Comparison of ENCODE assay signal across 13 mouse cellular contexts in the genomic region with DNA sequence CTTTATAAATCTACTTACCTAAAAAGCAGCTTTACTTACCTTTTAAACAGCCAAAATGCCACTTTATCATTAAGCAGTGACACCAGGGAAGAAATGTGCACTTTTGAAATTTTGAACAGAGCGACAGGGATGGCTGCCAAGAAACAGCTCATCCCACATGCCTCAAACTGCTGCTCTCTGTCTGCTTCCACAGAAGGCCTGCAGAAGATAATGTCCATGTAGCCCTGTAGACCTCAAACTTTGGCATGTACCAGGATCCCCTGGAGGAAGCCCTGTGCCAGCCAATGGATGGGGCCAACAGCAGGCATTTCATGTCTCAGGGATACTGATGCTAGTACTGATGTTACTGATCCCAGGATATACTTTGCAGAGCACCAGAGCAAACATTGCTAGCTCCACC.
DNase-seq lines count a peak whose midpoint lies in the region; ATAC-seq and TF ChIP-seq lines count a peak whose summit lies in the region.
"Had no signal": no experiment of that assay in that cellular context is flagged by ENCODE, and none has a peak within 500 bp of the region (broad histone marks: within the 10 kb centered on the region; RNA-seq: fewer than 3 reads in every experiment).

No protein-coding gene starts in this region.

- peak; percentile 1 for DNase-seq in adrenal gland, postnatal 10 days
- no peak for DNase-seq in adrenal gland, postnatal 25 days
- peak; percentile 0 for DNase-seq in midbrain, postnatal 0 days (ENCODE audit: low spot score)
- no peak for DNase-seq in midbrain, embryonic 10.5 days (ENCODE audit: low spot score)
- DNase-seq in layer of hippocampus, adult 2 months (ENCODE audit: low spot score in 2 of 2) = peak; percentile 16 to 21
- DNase-seq in kidney, postnatal 10 days = no peak
- DNase-seq: kidney, adult 18-20 months; liver, postnatal 0 days had no signal

- no peak overlapping the region for H3K9ac ChIP-seq in midbrain, postnatal 0 days (replicated peaks; ENCODE audit: low read length, poor library complexity, severe bottlenecking)
- H3K9ac ChIP-seq: liver, postnatal 0 days had no signal

- no peaks in the 10 kb centered on the region for H3K9me3 ChIP-seq in midbrain, postnatal 0 days (ENCODE audit: low read length)
- no peaks in the 10 kb centered on the region for H3K9me3 ChIP-seq in midbrain, embryonic 10.5 days (replicated peaks)

- no peak overlapping the region for H3K4me2 ChIP-seq in midbrain, postnatal 0 days (ENCODE audit: low read depth, low read length, poor library complexity, severe bottlenecking)

- H3K4me1 ChIP-seq in midbrain, postnatal 0 days (ENCODE audit: insufficient read depth, low read length) = no peaks in the 10 kb centered on the region
- H3K4me1 ChIP-seq in midbrain, embryonic 10.5 days = no peaks in the 10 kb centered on the region

- H3K27me3 ChIP-seq in midbrain, postnatal 0 days (ENCODE audit: insufficient read depth, low read length) = no peaks in the 10 kb centered on the region
- no peaks in the 10 kb centered on the region for H3K27me3 ChIP-seq in midbrain, embryonic 10.5 days (ENCODE audit: low read depth, poor library complexity, severe bottlenecking)

- TF ChIP-seq CTCF in midbrain, postnatal 0 days (IDR thresholded peaks at IDR 0.05) = no peak
- no peak for TF ChIP-seq CTCF in layer of hippocampus, adult 2 months (conservative IDR thresholded peaks at IDR 0.05)

- WGBS in midbrain, postnatal 0 days = 81% methylated on average over 1 of the region's 1 CpGs
- WGBS in midbrain, embryonic 10.5 days = 89% methylated on average over 1 of the region's 1 CpGs

- H3K4me3 ChIP-seq in midbrain, postnatal 0 days (ENCODE audit: low read depth, low read length) = no peak overlapping the region
- no peak overlapping the region for H3K4me3 ChIP-seq in midbrain, embryonic 10.5 days
- H3K4me3 ChIP-seq in layer of hippocampus, adult 2 months = no peak overlapping the region

- ATAC-seq in midbrain, postnatal 0 days (ENCODE audit: low FRiP score) = no peak
- no peak for ATAC-seq in erythroblast, adult 5-6 weeks (replicated peaks; ENCODE audit: low FRiP score, poor library complexity, severe bottlenecking)
- no peak for ATAC-seq in activated CD4-positive, CD25-positive, alpha-beta regulatory T cell, adult 4 months
- ATAC-seq: hindbrain, embryonic 16.5 days; liver, postnatal 0 days; Patski had no signal

- no peaks in the 10 kb centered on the region for H3K36me3 ChIP-seq in midbrain, postnatal 0 days (ENCODE audit: insufficient read depth, low read length)
- no peaks in the 10 kb centered on the region for H3K36me3 ChIP-seq in midbrain, embryonic 10.5 days

- H3K27ac ChIP-seq in midbrain, postnatal 0 days (ENCODE audit: low read depth, low read length) = no peak overlapping the region
- H3K27ac ChIP-seq in midbrain, embryonic 10.5 days (replicated peaks) = no peak overlapping the region
- H3K27ac ChIP-seq in layer of hippocampus, adult 2 months = peak overlapping the region; percentile 36; the same call in 1 of the 2 replicates
- H3K27ac ChIP-seq: macrophage had no signal

Comparison
In these comparisons a context has a peak if more than half of its experiments do, and no peak if none do; other contexts are left out.
1. DNase-seq: peak in adrenal gland, postnatal 10 days (single experiment), midbrain, postnatal 0 days (single experiment) and layer of hippocampus, adult 2 months (2 of 2); none in adrenal gland, postnatal 25 days (single experiment), midbrain, embryonic 10.5 days (single experiment) and kidney, postnatal 10 days (single experiment).